Mouse (Mus musculus) small intestine, adult 2 months (tissue): Measurements from ENCODE around the gene Tap2.

Experiments
- CTCF ChIP-seq: fragments of 200-500 bp; IDR thresholded peaks from 2 replicates; pipeline ENCODE4 v1.5.1; 2012; ENCODE audit warnings: low read depth, mild to moderate bottlenecking, control low read depth, inconsistent platforms, low read length, moderate library complexity, mixed read lengths; ENCODE audit not compliant: insufficient replicate concordance, insufficient read length; ENCODE audit errors: extremely low read depth
- POLR2A ChIP-seq: fragments of 200-500 bp; IDR thresholded peaks from 2 replicates; pipeline ENCODE4 v1.6.1; 2012; ENCODE audit warnings: low read depth, mild to moderate bottlenecking, control low read depth, inconsistent platforms, low read length, moderate library complexity

DNA sequence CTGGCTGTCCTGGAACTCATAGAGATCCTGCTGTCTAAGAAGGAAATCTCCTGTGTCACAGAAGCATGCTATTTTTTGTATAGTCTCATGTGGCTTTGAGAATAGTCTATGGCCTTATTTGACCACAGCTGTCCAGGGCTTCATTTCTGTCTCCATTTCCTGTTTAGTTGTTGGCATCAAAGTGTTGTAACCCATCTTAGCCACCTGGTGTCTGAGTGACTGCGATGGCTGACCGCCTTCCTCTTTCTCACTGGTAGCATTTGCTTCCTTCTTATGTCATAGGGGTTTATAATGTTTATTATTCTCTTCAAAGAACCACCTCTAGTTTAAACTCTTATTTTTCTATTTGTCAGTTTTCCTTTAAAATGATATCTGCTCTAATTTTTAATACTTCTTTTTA, 45.4 kb downstream of the Tap2 start:
- TF ChIP-seq POLR2A, result no peak
- TF ChIP-seq CTCF, result no peak
